Mouse (Mus musculus): ENCODE data around the gene Tmem44.

- TF ChIP-seq POLR2A (IDR thresholded peaks at IDR 0.05; ENCODE audit: borderline replicate concordance, insufficient read depth, low read length) = no peak
- peak; percentile 76 for TF ChIP-seq CTCF (IDR thresholded peaks at IDR 0.05; ENCODE audit: borderline replicate concordance, insufficient read depth, low read depth, low read length)
Measured at GRCm38 (mm10) chr16:30503958-30504357, 46.7 kb downstream of the Tmem44 start.

All from cerebellum, adult 2 months (tissue).